Mouse (Mus musculus) gastrocnemius, adult 8-10 months (tissue): ENCODE data around the gene Palm3. TPM values are rescaled to one million over a fixed set of nuclear protein-coding genes. Genes with fewer than 3 reads are reported as not detected.
"Not testable (repeated sequence)": the region's sequence is repeated elsewhere in the genome, so short reads cannot be mapped to it uniquely, and the experiment has no call there.

ENCODE experiments used
- DNase-seq, 2 experiments: peaks; one replicate each; pipeline ENCODE4 v3.0.0; 2022; ENCODE audit warnings: low spot score in 2 of 2
- total RNA-seq, 4 experiments: library from RNA; stranded (reverse); gene quantifications; 2 replicates each; pipeline ENCODE4 v1.2.4; 2022

The Palm3 gene
- under 1 TPM in 2 of 4 experiments, not detected in 2; 0.11 to 0.16 TPM for total RNA-seq

DNA sequence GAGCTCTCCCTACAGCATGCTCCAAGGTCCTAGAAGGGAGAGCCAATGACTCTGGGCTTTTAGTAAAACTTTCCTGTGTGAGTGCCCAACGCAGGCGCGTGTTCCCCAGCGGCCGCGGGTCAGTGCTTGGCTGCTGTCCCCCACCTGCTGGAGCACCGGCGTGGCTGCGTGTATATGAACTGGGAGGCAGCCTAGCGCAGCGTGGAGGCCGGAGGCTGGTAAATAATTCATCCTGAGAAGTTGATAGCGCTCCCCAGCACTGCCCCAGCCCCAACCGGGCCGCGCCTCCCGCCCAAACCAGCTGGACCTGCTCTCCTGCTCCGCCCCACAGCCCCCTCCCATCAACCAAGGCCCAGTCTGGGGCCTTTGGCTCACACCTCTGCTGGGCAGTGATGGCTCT, at the start of gene Palm3:
TSS of gene Palm3 (plus strand) at position 376 of the 400 bp plus-strand sequence.
- DNase-seq: no peak

DNA sequence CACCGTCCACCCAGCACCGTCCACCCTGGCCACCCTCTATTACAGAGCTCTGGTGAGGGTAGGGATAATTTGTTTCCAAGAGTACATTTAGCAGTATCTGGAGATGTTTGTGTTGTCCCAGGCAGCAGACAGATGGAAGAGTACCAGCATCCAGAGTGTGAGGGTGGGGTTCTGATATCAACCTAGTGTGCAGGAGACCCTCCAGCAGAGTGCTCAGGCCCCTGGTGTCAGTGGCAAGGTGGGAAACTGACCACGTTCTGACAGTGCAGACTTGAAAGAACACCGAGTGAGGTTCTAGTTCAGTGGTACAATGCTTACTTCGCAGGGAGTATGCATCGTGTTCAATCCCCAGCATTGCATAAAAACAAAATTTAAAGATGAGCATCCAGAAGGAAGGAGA, 49.6 kb upstream of the Palm3 start:
- DNase-seq: no peak

DNA sequence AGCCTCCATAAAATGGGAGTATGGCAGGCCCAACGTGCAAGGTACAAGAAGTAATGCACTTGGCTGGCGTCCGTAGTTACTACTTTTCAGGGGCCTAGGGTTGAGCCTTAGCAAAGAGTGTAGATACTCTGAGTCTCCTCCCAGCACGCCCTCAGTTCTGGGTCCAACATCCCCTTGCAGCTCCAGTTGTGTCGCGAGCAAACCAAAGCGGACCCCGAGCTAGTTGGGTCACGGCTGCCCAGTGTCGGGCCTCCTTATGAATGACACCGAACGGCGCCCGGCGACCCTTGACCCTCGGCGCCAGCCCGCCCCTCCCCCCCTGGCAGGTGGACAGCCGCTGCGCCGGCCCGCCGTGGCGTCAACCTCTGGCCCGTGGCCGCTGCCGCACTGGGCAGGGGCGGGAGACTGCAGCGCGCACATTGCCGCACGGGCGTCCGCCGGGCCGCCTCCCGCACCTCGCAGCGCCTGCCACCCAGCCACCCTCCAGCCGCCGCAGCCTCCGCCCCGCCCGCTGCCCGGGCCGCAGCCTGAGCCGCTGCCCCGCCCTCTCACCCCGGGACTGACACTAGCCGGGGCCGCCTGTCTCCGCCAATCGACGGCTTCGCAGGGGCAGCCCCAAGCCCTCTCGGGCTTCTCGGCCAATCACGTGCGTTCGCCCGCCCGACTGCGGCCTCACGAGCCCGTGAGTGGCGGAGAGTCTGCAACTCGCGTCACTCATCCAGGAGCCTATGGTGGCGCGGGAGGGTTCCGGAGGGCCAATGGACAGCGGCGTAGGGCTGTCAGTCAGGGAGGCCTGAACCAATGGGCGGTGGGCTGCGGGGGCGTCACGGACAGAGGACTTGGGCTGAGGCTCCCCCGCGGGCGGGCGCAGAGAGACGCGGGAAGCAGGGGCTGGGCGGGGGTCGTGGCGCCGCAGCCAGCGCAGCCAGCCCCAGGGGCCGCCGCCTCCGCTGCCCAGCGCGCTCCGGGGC, 48.8 kb upstream of the Palm3 start, which contains the start of gene Prkaca:
TSS of gene Prkaca (plus strand) at position 844 of the 971 bp plus-strand sequence.
- DNase-seq: peak; percentile 96 to 98

DNA sequence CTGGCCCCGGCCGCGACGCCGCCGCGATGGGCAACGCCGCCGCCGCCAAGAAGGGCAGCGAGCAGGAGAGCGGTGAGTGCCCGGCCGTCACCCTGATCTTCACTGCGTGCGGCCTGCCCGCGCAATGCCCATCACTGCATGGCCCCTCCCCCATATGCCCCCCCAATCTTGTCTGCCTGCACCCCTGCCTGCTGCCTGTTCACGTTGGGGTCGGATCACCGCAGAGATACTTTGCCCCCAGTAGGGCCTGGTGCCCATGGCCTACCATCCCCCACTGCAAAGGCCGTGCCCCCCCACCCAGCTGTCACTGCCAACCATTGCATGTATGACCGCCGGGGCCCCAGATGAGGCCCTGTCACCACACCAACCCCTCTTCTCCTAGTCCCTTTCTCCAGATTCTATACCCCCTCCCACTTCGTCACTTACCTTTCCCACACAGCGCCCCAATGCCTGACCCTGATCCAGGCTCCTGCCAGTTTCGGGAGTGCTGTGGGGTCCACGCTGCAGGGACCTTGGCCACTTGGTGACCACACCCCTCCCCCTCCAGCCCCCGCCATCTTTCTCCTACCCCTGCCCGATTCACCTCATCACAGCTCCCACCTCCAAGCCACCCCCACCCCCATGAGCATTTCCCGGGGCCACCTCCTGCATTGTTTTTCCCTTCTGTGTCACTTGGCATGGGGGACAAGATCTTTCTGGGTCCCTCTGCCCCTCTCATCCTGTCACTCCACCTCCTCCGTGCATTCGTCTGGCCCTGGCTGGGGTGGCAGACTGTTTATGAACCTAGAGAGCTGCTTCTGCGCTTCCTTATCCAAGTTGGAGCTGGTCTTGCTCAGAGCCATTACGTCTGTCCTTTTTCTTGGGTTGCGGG, 47.9 kb upstream of the Palm3 start:
- no peak for DNase-seq

DNA sequence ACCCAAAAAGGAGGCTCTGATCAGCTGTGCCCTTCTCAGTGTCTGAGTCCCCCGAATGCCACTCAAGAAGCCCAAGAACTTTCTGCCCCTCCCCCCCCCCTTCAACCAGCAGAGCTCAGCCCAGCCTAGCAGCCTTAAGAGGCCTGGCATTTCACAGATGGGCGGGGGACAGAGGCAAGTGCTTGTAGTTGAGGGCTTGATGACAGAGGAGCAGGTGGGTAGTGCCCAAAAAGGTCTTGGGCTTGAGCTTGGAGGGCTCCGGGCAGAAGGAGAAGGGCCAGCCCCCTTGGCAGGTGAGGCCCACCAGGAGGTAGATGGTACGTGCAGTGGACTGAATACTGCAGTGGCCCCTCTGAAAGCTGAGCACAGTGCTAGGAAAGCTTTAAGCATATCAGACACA, 46.8 kb upstream of the Palm3 start:
- no peak for DNase-seq

DNA sequence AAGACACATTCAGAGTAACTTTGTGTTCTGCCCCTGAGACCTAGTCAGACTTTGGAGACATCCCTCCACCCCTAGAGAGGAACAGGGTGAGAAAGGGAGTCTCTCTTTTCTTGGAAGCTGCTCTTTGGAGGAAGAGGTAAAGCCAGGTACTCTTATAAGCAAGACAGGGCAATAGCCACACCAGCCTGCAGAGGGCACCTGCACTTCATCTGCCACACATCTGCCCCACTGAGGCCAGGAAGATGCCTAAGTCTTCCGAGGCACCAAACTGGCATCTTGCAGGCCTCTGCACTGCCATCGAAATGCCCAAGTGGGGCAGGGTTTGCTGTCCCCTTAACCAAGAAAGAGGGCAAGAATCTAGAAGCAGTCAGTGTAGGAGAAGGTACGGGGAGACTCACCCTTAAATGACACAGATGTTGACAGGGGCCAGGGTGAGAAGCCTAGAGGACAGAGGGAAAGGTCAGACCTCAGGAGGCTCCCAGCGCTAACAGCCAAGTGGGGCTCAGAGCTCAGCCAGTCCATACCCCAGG, 45.1 kb upstream of the Palm3 start:
- no peak for DNase-seq

- no peak for DNase-seq
Observed at GRCm38 (mm10) chr8:83976779-83977350, 44.4 kb upstream of the Palm3 start.

GRCm38 (mm10) chr8:83977646-83978045, 43.6 kb upstream of the Palm3 start:
- DNase-seq: no peak

DNA sequence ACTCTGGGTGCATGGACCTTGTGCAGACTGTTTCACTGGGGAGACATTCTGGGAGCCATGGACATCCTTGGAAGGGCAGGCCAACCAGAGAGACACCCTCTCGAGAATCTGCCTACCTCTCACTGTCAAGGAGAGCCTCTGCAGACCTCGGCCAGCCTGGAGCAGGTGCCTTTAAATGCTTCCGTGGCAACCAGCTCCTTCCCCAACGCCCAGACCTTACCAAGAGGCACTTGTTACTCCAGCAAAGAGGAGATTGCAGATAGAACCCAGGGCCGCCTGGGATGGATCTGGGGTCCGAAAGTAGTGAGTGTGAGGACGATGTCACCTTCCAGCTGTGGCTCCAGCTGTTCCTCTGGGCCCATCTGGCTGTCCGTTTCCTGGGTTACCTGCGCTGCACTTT, 43.1 kb upstream of the Palm3 start:
- DNase-seq: no peak

DNA sequence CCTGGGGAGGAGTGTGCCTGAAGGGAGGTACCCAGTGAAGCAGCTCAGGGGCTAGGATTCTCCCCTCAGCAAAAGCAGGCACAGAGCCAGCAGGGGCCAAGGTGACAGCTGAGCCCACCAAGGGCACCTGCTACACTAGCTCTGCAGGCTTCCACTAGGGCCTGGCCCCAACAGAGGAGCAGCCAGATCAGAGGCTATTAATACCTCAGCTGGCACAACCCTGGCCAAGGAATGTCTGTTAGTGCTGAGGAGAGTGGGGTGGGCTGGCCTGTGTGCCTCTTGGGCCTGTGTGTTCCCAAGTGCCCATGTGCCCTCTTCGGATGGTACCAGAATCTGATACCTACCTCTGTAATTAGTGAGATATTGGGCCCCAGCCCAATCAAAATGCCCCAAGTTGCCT, 41.0 kb upstream of the Palm3 start:
- DNase-seq: peak in 1 of 2 experiments; percentile 78

- DNase-seq: peak; percentile 75 to 83
Observed at GRCm38 (mm10) chr8:83980845-83981244, 40.4 kb upstream of the Palm3 start.

GRCm38 (mm10) chr8:83981533-83981932, 39.7 kb upstream of the Palm3 start:
- DNase-seq: no peak

GRCm38 (mm10) chr8:83982449-83982848, 38.8 kb upstream of the Palm3 start:
- DNase-seq: no peak

- not testable (repeated sequence) for DNase-seq
Observed at GRCm38 (mm10) chr8:83983222-83983621, 38.0 kb upstream of the Palm3 start.

- DNase-seq: no peak
Observed at GRCm38 (mm10) chr8:83989243-83989642, 32.0 kb upstream of the Palm3 start.

DNA sequence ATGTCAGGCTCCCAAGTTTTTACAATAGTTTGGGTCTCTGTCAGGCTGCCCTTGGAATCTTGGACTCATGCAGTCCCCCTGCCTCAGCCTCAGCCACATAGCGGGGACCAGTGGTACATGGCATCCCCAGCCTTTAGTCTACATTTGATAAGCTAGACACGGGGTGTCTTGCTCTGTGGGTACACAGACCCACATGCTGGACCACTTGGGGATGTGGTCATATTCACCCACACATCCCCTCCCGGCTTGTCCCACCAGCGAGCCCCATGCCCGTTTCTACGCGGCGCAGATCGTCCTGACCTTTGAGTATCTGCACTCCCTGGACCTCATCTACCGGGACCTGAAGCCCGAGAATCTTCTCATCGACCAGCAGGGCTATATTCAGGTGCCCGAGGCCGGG, 31.1 kb upstream of the Palm3 start:
- DNase-seq: no peak

GRCm38 (mm10) chr8:83992488-83992887, 28.8 kb upstream of the Palm3 start:
- DNase-seq: no peak

DNA sequence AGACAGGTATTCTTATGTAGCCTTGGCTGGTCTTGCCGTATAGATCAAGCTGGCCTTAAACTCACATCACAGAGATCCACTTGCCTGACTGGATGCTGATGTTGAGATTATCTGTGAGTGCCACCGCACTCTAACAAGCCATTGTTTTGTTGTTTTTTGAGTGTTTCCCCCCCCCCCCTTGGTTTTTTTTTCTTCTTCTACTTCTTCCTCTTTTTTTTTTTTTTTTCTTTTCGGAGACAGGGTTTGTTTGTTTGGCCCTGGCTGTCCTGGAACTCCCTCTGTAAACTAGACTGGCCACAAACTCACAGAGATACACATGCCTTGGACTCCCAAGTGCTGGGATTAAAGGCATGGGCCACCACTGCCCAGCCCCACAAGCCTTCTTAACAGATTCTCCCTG, 27.2 kb upstream of the Palm3 start:
- DNase-seq: no peak

- DNase-seq: no peak
Observed at GRCm38 (mm10) chr8:83995973-83996372, 25.3 kb upstream of the Palm3 start.

GRCm38 (mm10) chr8:83996567-83997505, 24.4 kb upstream of the Palm3 start:
- peak; percentile 81 to 89 for DNase-seq
